Mouse (Mus musculus) adipocyte (in vitro differentiated cells): ENCODE results near the gene Sec24d.

ENCODE experiments used
- DNase-seq: peaks from one replicate; pipeline ENCODE4 v3.0.0-alpha.2; 2016; ENCODE audit warnings: low spot score

The Sec24d gene

DNA sequence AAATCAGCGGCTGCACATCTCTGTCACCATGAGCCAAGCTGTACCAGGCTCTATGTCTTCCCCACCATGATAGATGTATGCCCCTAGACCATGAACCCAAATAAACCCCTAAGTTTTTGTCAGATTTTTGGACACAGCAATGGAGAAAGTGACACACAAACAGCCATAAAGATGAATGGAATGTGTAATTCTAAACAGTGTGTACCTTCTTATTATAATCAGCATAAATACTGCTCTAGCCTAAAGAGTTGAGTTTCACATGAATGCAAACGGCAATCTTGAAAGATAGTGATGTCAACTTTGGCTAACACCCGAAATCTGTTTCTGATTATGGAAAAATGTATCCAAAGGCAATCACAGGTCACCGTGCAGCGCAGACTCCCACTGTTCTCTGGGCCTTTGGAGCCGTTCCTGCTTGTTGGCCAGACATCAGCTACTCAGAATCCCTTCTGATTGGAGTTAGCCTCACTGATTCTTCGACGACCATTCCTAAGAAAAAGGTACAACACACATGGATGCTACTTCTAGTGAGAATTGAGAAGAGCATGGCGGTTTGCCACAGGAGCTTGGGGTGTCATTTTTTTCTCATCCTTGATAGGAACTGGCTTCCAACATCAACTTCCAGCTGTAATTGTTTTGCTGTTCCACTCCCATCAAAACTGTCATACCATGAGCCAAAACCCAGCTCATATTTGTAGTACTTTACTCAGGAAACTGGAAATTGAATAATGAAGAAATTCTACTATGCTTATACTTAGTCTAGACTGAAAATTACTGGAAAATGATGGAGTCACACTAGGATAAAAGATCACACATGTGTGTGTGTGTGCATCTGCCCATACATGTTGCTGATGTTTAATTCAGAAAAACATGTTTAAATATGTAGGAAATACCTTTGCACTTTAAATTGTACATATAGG is 130.6 kb downstream of the Sec24d start:
- peak; percentile 41 for DNase-seq

DNA sequence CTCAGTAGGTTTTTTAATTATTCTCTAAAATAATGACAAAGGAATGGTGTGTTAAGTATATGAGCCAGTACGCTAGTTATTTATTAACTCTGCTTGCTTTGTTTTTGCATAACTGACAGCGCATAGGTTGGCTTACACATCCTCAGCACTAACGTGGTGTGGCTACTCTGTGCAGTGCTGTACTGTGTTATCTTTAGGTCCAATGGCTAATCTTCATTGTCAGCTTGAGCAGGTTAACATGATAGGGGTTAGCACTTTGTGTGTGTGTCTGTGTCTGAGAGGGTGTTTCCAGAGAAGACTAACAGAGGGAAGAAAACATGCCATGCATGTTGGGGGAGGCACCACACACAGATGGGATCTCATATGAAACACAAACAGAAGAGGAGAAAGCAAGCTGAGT is 137.7 kb downstream of the Sec24d start:
- DNase-seq = no peak

DNA sequence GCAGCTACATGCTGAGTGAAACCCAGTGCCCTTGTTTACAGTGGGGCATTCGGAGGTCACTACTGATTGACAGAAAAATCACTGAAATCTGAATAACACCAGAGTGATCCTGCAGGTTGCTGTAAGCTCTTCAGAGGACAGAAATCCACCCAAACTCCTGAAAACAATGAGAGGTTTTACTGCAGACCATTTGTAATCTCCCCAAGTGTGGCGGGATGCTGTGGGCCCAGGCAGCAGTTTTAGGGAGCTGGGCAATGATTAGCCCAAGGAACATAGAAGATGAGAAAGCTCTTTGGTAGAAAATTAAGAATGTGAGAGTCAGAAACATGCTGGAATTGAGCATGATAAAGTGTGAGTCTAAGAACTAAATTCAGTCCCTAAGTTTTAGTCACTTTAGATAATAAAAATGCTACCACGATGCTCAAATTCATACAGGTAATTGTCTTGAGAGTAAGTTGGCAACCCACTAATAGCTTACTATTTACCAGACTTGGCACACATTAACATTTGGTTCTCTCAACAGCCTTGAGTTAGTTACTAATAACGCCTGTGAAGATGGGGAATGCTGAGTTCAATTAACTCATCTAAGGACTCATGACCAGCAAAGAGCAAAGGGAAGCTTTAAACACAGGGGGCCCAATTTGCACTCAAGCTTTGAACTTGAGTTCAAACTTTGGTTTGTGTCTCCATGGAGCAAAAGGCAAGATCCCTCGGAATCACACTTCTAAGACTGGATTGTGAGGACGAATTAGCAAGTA is 144.7 kb downstream of the Sec24d start:
- DNase-seq = no peak

DNA sequence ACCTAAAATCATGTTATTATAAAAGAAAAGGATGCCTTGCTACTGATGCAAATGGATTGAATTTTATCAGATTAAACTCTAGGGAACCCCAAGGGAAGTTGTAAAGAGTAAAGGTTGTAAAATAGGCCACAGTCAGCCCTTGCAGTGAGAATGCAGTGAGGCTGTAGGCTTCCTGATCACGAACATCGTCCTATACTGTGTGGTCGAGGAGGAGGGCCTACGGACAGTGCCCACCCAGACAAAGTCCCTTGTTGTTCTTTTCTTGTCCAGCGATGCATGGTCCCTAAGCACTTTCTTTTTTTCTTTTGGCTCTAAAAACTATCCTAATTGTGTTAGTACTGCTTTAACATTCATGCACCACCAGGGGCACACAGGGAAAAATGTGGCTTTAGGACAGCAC is 145.9 kb downstream of the Sec24d start:
- no peak for DNase-seq
